Mouse (Mus musculus) thymus, adult 2 months (tissue): ENCODE measurements around the gene Tbc1d16. TPM values are rescaled to one million over a fixed set of nuclear protein-coding genes. Genes with fewer than 3 reads are reported as not detected.

Source experiments
- DNase-seq: peaks from one replicate; pipeline ENCODE4 v3.0.0; 2021
- H3K27ac ChIP-seq: fragments of 200-500 bp; 2 replicates; pipeline ENCODE4 v1.5.1; 2012; ENCODE audit warnings: low read length, control low read depth; ENCODE audit not compliant: control insufficient read depth, insufficient read depth
- H3K27me3 ChIP-seq: fragments of 200-500 bp; 2 replicates; pipeline ENCODE4 v1.6.1; 2012; ENCODE audit warnings: mild to moderate bottlenecking, low read length, moderate library complexity, mixed read lengths; ENCODE audit not compliant: control insufficient read depth, insufficient read depth
- H3K36me3 ChIP-seq: fragments of 200-500 bp; 2 replicates; pipeline ENCODE4 v1.6.1; 2012; ENCODE audit warnings: mild to moderate bottlenecking, low read length, moderate library complexity; ENCODE audit not compliant: control insufficient read depth, insufficient read depth
- H3K4me1 ChIP-seq: fragments of 200-500 bp; replicated peaks from 2 replicates; pipeline ENCODE4 v1.6.1; 2012; ENCODE audit warnings: low read length; ENCODE audit not compliant: control insufficient read depth, insufficient read depth
- H3K4me3 ChIP-seq: fragments of 200-500 bp; 2 replicates; pipeline ENCODE4 v1.5.1; 2012; ENCODE audit warnings: mild to moderate bottlenecking, low read length, control low read depth, moderate library complexity; ENCODE audit not compliant: control insufficient read depth, insufficient read depth
- CTCF ChIP-seq: fragments of 200-500 bp; IDR thresholded peaks from 2 replicates; pipeline ENCODE4 v1.5.1; 2012; ENCODE audit warnings: mild to moderate bottlenecking, control low read depth, low read length, moderate library complexity, borderline replicate concordance; ENCODE audit not compliant: control insufficient read depth, poor library complexity, insufficient read depth; ENCODE audit errors: extremely low read depth
- POLR2A ChIP-seq: fragments of 200-500 bp; IDR thresholded peaks from 2 replicates; pipeline ENCODE4 v1.6.1; 2012; ENCODE audit warnings: mild to moderate bottlenecking, low read length, control low read depth, moderate library complexity; ENCODE audit not compliant: control insufficient read depth, poor library complexity, insufficient read depth; ENCODE audit errors: extremely low read depth
- WGBS: fragments of 180-500 bp; shearing (Covaris S2); methylation state at CpG from one replicate; pipeline ENCODE4 v1.1.7; 2018; 5-methylcytosine and 5-hydroxymethylcytosine counted together
- polyA plus RNA-seq: library from polyadenylated mRNA; depleted of rRNA; stranded (reverse); fragments of >200 nt; gene quantifications from 2 replicates; pipeline ENCODE4 v1.2.3, GENCODE M21; 2012

Gene Tbc1d16
- polyA plus RNA-seq, 1 experiment = 12.0 TPM

GRCm38 (mm10) chr11:119160050-119160449 lies 68.2 kb downstream of the Tbc1d16 start:
- H3K27ac ChIP-seq = no peak overlapping the region; the same call in 1 of the 2 replicates
- no peaks in the 10 kb centered on the region for H3K27me3 ChIP-seq
- H3K4me3 ChIP-seq = no peak overlapping the region
- 82% methylated on average over 5 of the region's 5 CpGs for WGBS
- TF ChIP-seq POLR2A (no peak), CTCF (no peak)
- peaks cover 28% of the 10 kb centered on the region for H3K4me1 ChIP-seq
- H3K36me3 ChIP-seq = no peaks in the 10 kb centered on the region
- no peak for DNase-seq

- no peak overlapping the region for H3K27ac ChIP-seq
These were observed 68.8 kb downstream of the Tbc1d16 start for GRCm38 (mm10) chr11:119159496-119159895.

GRCm38 (mm10) chr11:119157377-119158189 lies 70.7 kb downstream of the Tbc1d16 start:
- peaks cover 10% of the 10 kb centered on the region for H3K4me1 ChIP-seq
- H3K27me3 ChIP-seq = no peaks in the 10 kb centered on the region
- H3K36me3 ChIP-seq = no peaks in the 10 kb centered on the region
- DNase-seq = no peak
- no peak for TF ChIP-seq CTCF
- no peak for TF ChIP-seq POLR2A
- WGBS = 89% methylated on average over 20 of the region's 20 CpGs
- H3K4me3 ChIP-seq = no peak overlapping the region
- H3K27ac ChIP-seq = no peak overlapping the region

More at GRCm38 (mm10) chr11:119159496-119159895, 68.8 kb downstream of the Tbc1d16 start:
- H3K4me1 ChIP-seq = peaks cover 26% of the 10 kb centered on the region
- no peak for TF ChIP-seq CTCF
- no peak for TF ChIP-seq POLR2A
- DNase-seq = no peak
- no peaks in the 10 kb centered on the region for H3K27me3 ChIP-seq
- no peaks in the 10 kb centered on the region for H3K36me3 ChIP-seq
- 80% methylated on average over 11 of the region's 11 CpGs for WGBS
- no peak overlapping the region for H3K4me3 ChIP-seq

- no peak for TF ChIP-seq POLR2A
- no peak for TF ChIP-seq CTCF
These were observed 71.6 kb downstream of the Tbc1d16 start for GRCm38 (mm10) chr11:119156481-119157254.

DNA sequence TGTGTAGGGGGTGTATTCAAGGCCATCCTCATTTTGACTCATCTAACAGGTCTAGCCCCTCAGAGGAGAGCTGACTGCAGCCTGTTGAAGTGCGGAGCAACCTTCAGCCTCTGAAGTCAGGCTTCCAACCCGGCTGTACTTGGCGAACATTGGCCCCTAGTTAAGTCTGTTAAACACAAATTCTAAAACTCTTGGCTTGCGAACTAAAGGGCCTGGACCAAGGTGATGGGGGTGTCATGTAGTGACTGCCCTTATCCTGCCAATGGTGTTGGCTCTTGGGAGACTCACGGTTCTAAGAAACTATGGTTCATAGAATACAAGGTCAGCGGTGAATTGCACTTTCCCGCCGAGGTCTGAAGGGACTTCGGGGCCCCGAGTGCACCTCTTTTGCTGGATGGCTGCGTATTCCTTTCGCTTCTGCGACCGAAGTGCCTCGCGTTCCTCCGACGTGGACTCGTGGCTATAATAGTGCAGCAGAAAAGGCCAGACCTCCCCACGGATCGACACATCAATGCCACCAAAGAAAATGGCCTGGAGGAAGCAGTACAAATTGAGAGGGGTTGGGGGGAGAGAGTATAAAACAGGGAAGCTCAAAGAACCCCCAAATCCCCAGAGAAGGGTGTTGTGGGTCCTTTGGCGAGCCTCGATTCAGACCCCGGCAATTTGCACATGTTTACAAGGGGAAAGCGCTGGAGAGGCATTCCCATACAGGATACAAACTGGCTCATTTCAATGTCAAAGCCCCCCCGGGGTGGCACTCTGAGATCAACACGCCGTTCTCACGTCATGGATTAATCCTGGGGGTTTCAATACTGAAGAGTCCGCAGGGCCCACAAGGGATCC lies 72.4 kb downstream of the Tbc1d16 start:
- Histone ChIP-seq H3K4me1 (peaks cover 11% of the 10 kb centered on the region), H3K36me3 (no peaks in the 10 kb centered on the region), H3K27ac (no peak overlapping the region), H3K4me3 (no peak overlapping the region), H3K27me3 (no peaks in the 10 kb centered on the region)
- TF ChIP-seq CTCF (no peak), POLR2A (no peak)
- 95% methylated on average over 30 of the region's 30 CpGs for WGBS
- DNase-seq = no peak

More at GRCm38 (mm10) chr11:119156481-119157254, 71.6 kb downstream of the Tbc1d16 start:
- H3K27me3 ChIP-seq = no peaks in the 10 kb centered on the region
- WGBS = 94% methylated on average over 24 of the region's 24 CpGs
- H3K27ac ChIP-seq = no peak overlapping the region
- no peak for DNase-seq
- peaks cover 9% of the 10 kb centered on the region; the same call in 1 of the 2 replicates for H3K4me1 ChIP-seq
- no peaks in the 10 kb centered on the region for H3K36me3 ChIP-seq
- H3K4me3 ChIP-seq = no peak overlapping the region

DNA sequence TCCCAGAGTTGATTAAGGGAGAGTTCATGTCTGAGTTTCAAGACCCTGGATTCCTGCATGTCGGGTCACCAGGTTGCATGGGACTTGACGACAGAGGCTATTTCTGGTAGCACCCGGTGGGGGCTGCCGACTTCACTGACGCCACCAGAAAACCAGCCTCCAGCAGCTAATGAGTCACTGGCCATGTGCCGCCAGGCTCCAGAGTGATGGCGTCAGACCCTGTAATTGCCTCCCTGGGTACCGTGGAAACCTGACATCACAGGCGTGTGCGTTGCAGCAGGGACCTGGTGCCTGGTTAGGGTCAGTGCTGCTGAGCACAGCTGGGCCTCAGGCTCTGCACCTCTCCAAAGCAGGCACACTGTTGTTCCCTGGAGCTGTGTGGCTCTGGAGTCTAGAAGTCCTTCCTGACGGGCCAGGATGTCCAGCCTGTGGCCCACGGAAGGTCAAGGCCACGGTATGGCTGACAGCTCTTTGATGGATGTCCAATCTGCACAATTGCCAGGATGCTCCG lies 75.9 kb downstream of the Tbc1d16 start:
- Histone ChIP-seq H3K4me3 (no peak overlapping the region), H3K36me3 (no peaks in the 10 kb centered on the region), H3K4me1 (peaks cover 8% of the 10 kb centered on the region), H3K27me3 (no peaks in the 10 kb centered on the region), H3K27ac (no peak overlapping the region)
- TF ChIP-seq POLR2A (no peak), CTCF (no peak)
- no peak for DNase-seq
- WGBS = 92% methylated on average over 14 of the region's 14 CpGs
